Mouse (Mus musculus): ENCODE measurements at regions not wholly inside any gene's neighbourhood (a gene's known extent, or its start where the extent isn't known, plus 50 kb on each side); places are given as distances from the start of the nearest gene placed in this dataset.

DNA sequence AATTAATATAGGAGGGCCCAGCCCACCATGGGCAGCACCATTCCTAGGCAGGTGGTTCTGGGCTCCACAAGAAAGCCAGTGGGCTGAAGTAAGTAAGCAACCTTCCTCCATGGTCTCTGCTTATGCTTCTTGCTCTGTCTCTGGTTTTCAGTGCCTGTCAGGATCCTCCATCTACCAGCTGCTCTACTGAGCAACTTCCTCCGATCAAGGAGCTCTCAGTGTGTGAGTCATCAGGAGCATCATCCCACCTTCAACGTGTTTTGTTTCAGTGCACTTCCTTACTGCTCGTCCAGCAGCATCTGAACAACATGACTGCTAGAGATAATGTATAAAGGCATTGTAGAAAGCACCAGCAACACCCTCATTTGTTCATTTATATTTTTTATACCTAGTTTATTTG lies 368.0 kb downstream of the Pdcd6ip start:
- no peak for TF ChIP-seq CTCF (IDR thresholded peaks at IDR 0.05; ENCODE audit: borderline replicate concordance, insufficient read depth, low read depth, low read length)
- TF ChIP-seq POLR2A (IDR thresholded peaks at IDR 0.05; ENCODE audit: borderline replicate concordance, insufficient read depth, low read length): no peak
